Mouse (Mus musculus) stomach, postnatal 0 days (tissue): ENCODE data around the gene Cd300lg. TPM values are rescaled to one million over a fixed set of nuclear protein-coding genes. Genes with fewer than 3 reads are reported as not detected.

Experiments used
- ATAC-seq: fragments of 200-750 bp; cut with Nextera tagmentation; 2 replicates; pipeline ENCODE4 v1.8.0; 2017; ENCODE audit not compliant: low FRiP score, low TSS enrichment
- DNase-seq: peaks from one replicate; pipeline ENCODE4 v3.0.0-alpha.2; 2016; ENCODE audit warnings: low spot score
- H3K27ac ChIP-seq: fragments of 300-500 bp; sonication (generic); replicated peaks from 2 replicates; pipeline ENCODE4 v1.5.1; 2014; ENCODE audit warnings: mild to moderate bottlenecking, control low read depth
- H3K27me3 ChIP-seq: fragments of 300-500 bp; sonication (generic); 2 replicates; pipeline ENCODE4 v1.6.1; 2014; ENCODE audit warnings: low read length; ENCODE audit not compliant: control insufficient read depth, insufficient read depth
- H3K36me3 ChIP-seq: fragments of 300-500 bp; sonication (generic); 2 replicates; pipeline ENCODE4 v1.6.1; 2014; ENCODE audit warnings: low read length, mixed read lengths; ENCODE audit not compliant: control insufficient read depth, insufficient read depth
- H3K4me1 ChIP-seq: fragments of 300-500 bp; sonication (generic); replicated peaks from 2 replicates; pipeline ENCODE4 v1.6.1; 2014; ENCODE audit warnings: antibody characterized with exemption; ENCODE audit not compliant: control insufficient read depth, insufficient read depth
- H3K4me2 ChIP-seq: fragments of 300-500 bp; sonication (generic); replicated peaks from 2 replicates; pipeline ENCODE4 v1.6.1; 2014; ENCODE audit warnings: low read depth, mild to moderate bottlenecking, control low read depth, moderate library complexity
- H3K4me3 ChIP-seq: fragments of 300-500 bp; sonication (generic); 2 replicates; pipeline ENCODE4 v1.5.1; 2014; ENCODE audit warnings: low read depth, low read length, control low read depth
- H3K9ac ChIP-seq: fragments of 300-500 bp; sonication (generic); 2 replicates; pipeline ENCODE4 v1.6.1; 2014; ENCODE audit warnings: mild to moderate bottlenecking, low read length, control low read depth, mixed read lengths
- H3K9me3 ChIP-seq: fragments of 300-500 bp; sonication (generic); 2 replicates; pipeline ENCODE4 v1.6.1; 2016; ENCODE audit warnings: low read length; ENCODE audit not compliant: control insufficient read depth
- CTCF ChIP-seq: IDR thresholded peaks from 2 replicates; pipeline ENCODE4 v1.5.1; 2016; ENCODE audit warnings: antibody characterized with exemption, low read depth, mild to moderate bottlenecking, moderate library complexity
- EP300 ChIP-seq: optimal IDR thresholded peaks from 2 replicates; pipeline ENCODE3; 2016; ENCODE audit warnings: antibody characterized with exemption
- WGBS: fragments of 180-500 bp; shearing (Covaris S2); extraction: QIAGEN DNeasy Blood & Tissue Kit; methylation state at CpG from one replicate; pipeline ENCODE4 v1.1.7; 2014; 5-methylcytosine and 5-hydroxymethylcytosine counted together
- polyA plus RNA-seq: library from polyadenylated mRNA; unstranded; fragments of >200 nt; fragmentation: Nextera tagmentation; extraction: Ambion mirVana; gene quantifications from 2 replicates; pipeline ENCODE4 v1.2.1, GENCODE M21; 2015

The Cd300lg gene
- polyA plus RNA-seq, 1 experiment from 2014 or later: 3.4 TPM

GRCm38 (mm10) chr11:102010140-102010539 lies 31.2 kb upstream of the Cd300lg start:
- no peak for TF ChIP-seq CTCF
- TF ChIP-seq EP300: no peak
- Histone ChIP-seq H3K4me2 (no peak overlapping the region), H3K9ac (no peak overlapping the region), H3K4me3 (no peak overlapping the region), H3K27ac (no peak overlapping the region), H3K4me1 (no peaks in the 10 kb centered on the region), H3K9me3 (no peaks in the 10 kb centered on the region), H3K27me3 (no peaks in the 10 kb centered on the region), H3K36me3 (peaks cover 2% of the 10 kb centered on the region; the same call in 1 of the 2 replicates)
- ATAC-seq: no peak
- DNase-seq: no peak
- 83% methylated on average over 13 of the region's 13 CpGs for WGBS

- Histone ChIP-seq H3K4me1 (no peaks in the 10 kb centered on the region), H3K9me3 (no peaks in the 10 kb centered on the region), H3K27me3 (no peaks in the 10 kb centered on the region), H3K4me3 (no peak overlapping the region), H3K36me3 (peaks cover 2% of the 10 kb centered on the region; the same call in 1 of the 2 replicates), H3K4me2 (no peak overlapping the region), H3K9ac (no peak overlapping the region), H3K27ac (no peak overlapping the region)
- TF ChIP-seq CTCF: no peak
- no peak for TF ChIP-seq EP300
- ATAC-seq: no peak
- DNase-seq: no peak
- WGBS: 75% methylated on average over 8 of the region's 8 CpGs
Observed at GRCm38 (mm10) chr11:102011510-102011909, 29.8 kb upstream of the Cd300lg start.

GRCm38 (mm10) chr11:102013201-102013600 lies 28.1 kb upstream of the Cd300lg start:
- TF ChIP-seq CTCF: no peak
- TF ChIP-seq EP300: no peak
- Histone ChIP-seq H3K9ac (no peak overlapping the region), H3K4me2 (no peak overlapping the region), H3K9me3 (no peaks in the 10 kb centered on the region), H3K27ac (no peak overlapping the region), H3K4me3 (no peak overlapping the region), H3K36me3 (peaks cover 2% of the 10 kb centered on the region; the same call in 1 of the 2 replicates), H3K27me3 (no peaks in the 10 kb centered on the region), H3K4me1 (no peaks in the 10 kb centered on the region)
- 75% methylated on average over 8 of the region's 8 CpGs for whole genome bisulfite sequencing
- ATAC-seq (no peak), DNase-seq (no peak)

- Histone ChIP-seq H3K27ac (no peak overlapping the region), H3K9ac (no peak overlapping the region), H3K27me3 (no peaks in the 10 kb centered on the region), H3K36me3 (peaks cover 2% of the 10 kb centered on the region; the same call in 1 of the 2 replicates), H3K4me1 (no peaks in the 10 kb centered on the region), H3K4me3 (no peak overlapping the region), H3K9me3 (no peaks in the 10 kb centered on the region), H3K4me2 (no peak overlapping the region)
- ATAC-seq (no peak), DNase-seq (no peak)
- WGBS: 77% methylated on average over 6 of the region's 6 CpGs
- TF ChIP-seq EP300 (no peak), CTCF (no peak)
Observed at GRCm38 (mm10) chr11:102015472-102015871, 25.8 kb upstream of the Cd300lg start.

- WGBS: 100% methylated on average over 1 of the region's 1 CpGs
- ATAC-seq (no peak), DNase-seq (no peak)
- H3K4me1 ChIP-seq: no peaks in the 10 kb centered on the region
- no peak overlapping the region for H3K9ac ChIP-seq
- no peak overlapping the region for H3K4me2 ChIP-seq
- H3K27me3 ChIP-seq: no peaks in the 10 kb centered on the region
- H3K27ac ChIP-seq: no peak overlapping the region
- H3K9me3 ChIP-seq: no peaks in the 10 kb centered on the region
- TF ChIP-seq EP300 (no peak), CTCF (no peak)
- H3K36me3 ChIP-seq: peaks cover 2% of the 10 kb centered on the region; the same call in 1 of the 2 replicates
- H3K4me3 ChIP-seq: no peak overlapping the region
Observed at GRCm38 (mm10) chr11:102016136-102016535, 25.2 kb upstream of the Cd300lg start.

- no peaks in the 10 kb centered on the region for H3K27me3 ChIP-seq
- TF ChIP-seq EP300: no peak
- TF ChIP-seq CTCF: no peak
- H3K9me3 ChIP-seq: no peaks in the 10 kb centered on the region
- ATAC-seq: no peak
- 80% methylated on average over 9 of the region's 9 CpGs for WGBS
- H3K4me3 ChIP-seq: no peak overlapping the region
- no peak overlapping the region for H3K9ac ChIP-seq
- H3K4me2 ChIP-seq: no peak overlapping the region
- H3K4me1 ChIP-seq: no peaks in the 10 kb centered on the region
- no peak overlapping the region for H3K27ac ChIP-seq
- DNase-seq: no peak
- H3K36me3 ChIP-seq: no peaks in the 10 kb centered on the region
Observed at GRCm38 (mm10) chr11:102019736-102020135, 21.6 kb upstream of the Cd300lg start.
